Mouse (Mus musculus) embryonic facial prominence, embryonic 13.5 days (tissue): ENCODE measurements around the gene Gipc3. TPM values are rescaled to one million over a fixed set of nuclear protein-coding genes. Genes with fewer than 3 reads are reported as not detected.

Experiments used
- ATAC-seq: fragments of 200-750 bp; cut with Nextera tagmentation; 2 replicates; pipeline ENCODE4 v1.8.0; 2017; ENCODE audit warnings: low read depth; ENCODE audit not compliant: insufficient number of reproducible peaks, insufficient read depth, low FRiP score, low TSS enrichment
- H3K27ac ChIP-seq: fragments of 300-500 bp; sonication (generic); 2 replicates; pipeline ENCODE4 v1.5.1; 2015; ENCODE audit warnings: moderate library complexity, mild to moderate bottlenecking, inconsistent platforms
- H3K27me3 ChIP-seq: fragments of 300-500 bp; sonication (generic); 2 replicates; pipeline ENCODE4 v1.6.1; 2015; ENCODE audit warnings: mild to moderate bottlenecking, inconsistent platforms
- H3K36me3 ChIP-seq: fragments of 300-500 bp; sonication (generic); 2 replicates; pipeline ENCODE4 v1.6.1; 2015; ENCODE audit warnings: mild to moderate bottlenecking, inconsistent platforms
- H3K4me1 ChIP-seq: fragments of 300-500 bp; sonication (generic); 2 replicates; pipeline ENCODE4 v1.6.1; 2015; ENCODE audit warnings: inconsistent platforms
- H3K4me2 ChIP-seq: fragments of 300-500 bp; sonication (generic); 2 replicates; pipeline ENCODE4 v1.6.1; 2015; ENCODE audit warnings: moderate library complexity, mild to moderate bottlenecking, inconsistent platforms
- H3K4me3 ChIP-seq: fragments of 300-500 bp; sonication (generic); 2 replicates; pipeline ENCODE4 v1.5.1; 2015; ENCODE audit warnings: mild to moderate bottlenecking, inconsistent platforms
- H3K9ac ChIP-seq: fragments of 300-500 bp; sonication (generic); 2 replicates; pipeline ENCODE4 v1.6.1; 2015; ENCODE audit warnings: mild to moderate bottlenecking, inconsistent platforms
- H3K9me3 ChIP-seq: fragments of 300-500 bp; sonication (generic); 2 replicates; pipeline ENCODE4 v1.6.1; 2016; ENCODE audit warnings: inconsistent platforms
- WGBS: fragments of 180-500 bp; shearing (Covaris S2); methylation state at CpG from one replicate; pipeline ENCODE4 v1.1.7; 2015; ENCODE audit warnings: mixed read lengths; 5-methylcytosine and 5-hydroxymethylcytosine counted together
- polyA plus RNA-seq: library from polyadenylated mRNA; unstranded; fragments of >200 nt; fragmentation: Nextera tagmentation; extraction: Ambion mirVana; gene quantifications from 2 replicates; pipeline ENCODE4 v1.2.1, GENCODE M21; 2015

Gene Gipc3
- polyA plus RNA-seq, 1 experiment from 2014 or later, result 0.13 TPM

DNA sequence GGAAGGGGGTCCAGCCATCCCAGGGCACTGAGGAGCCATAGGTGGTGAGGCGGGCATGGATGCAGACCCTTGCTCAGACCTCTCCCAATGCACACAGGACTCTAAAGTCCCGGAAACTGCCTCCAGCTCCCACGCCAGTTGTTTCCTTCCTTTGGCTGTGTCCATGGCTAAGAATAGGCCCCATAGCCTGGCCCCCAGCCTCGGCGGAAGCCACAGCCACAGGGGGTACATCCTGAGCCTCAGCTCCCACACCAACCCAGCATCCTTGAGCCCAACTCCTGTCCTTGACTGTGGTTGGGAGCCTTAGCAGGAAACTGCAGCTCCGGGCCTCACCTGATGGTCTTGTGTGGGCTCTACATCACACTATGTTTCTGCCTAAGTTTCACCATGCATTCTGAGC, 16.2 kb downstream of the Gipc3 start:
- ATAC-seq, result no peak
- Histone ChIP-seq H3K36me3 (peaks cover 52% of the 10 kb centered on the region), H3K4me2 (no peak overlapping the region), H3K4me1 (peaks cover 35% of the 10 kb centered on the region), H3K27me3 (peaks cover 4% of the 10 kb centered on the region), H3K27ac (0 out of 2 replicates have a peak overlapping the region, but pooled peaks have one; percentile 28), H3K4me3 (no peak overlapping the region), H3K9me3 (no peaks in the 10 kb centered on the region), H3K9ac (no peak overlapping the region)
- WGBS, result 85% methylated on average over 6 of the region's 6 CpGs

DNA sequence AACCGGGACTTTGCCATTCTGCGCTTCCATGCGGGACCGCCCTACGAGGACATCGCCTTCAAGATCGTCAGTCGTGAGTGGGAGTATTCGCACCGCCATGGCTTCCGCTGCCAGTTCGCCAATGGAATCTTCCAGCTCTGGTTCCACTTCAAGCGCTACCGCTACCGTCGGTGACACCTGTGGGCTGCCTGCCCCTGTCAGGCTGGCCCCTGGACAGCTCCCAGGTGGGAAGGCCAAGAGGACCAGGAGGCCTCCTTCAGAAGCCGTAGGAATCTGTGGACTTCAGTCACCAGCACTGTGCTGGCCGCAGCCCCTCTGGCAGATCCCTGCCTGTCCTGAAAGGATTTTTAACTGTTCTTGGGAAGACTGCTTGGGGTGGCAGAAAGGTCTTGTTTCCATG, 17.3 kb downstream of the Gipc3 start:
- Histone ChIP-seq H3K9ac (no peak overlapping the region), H3K27ac (no peak overlapping the region), H3K27me3 (no peaks in the 10 kb centered on the region), H3K4me3 (no peak overlapping the region), H3K4me1 (peaks cover 38% of the 10 kb centered on the region), H3K4me2 (no peak overlapping the region), H3K36me3 (peaks cover 52% of the 10 kb centered on the region), H3K9me3 (no peaks in the 10 kb centered on the region)
- 93% methylated on average over 18 of the region's 18 CpGs for WGBS
- no peak for ATAC-seq

DNA sequence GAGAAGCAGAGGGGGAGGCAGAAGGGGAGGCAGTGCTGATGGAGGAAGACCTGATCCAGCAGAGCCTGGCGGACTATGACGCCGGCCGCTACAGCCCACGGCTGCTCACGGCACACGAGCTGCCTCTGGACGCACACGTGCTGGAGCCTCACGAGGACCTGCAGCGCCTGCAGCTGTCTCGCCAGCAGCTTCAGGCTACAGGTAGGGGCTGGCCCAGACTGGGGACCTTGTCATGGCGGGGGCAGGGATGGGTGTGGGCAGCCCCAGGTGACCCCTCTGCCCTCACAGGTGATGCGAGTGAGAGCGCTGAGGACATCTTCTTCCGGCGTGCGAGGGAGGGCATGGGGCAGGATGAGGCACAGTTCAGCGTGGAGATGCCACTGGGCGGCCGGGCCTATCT, 17.9 kb downstream of the Gipc3 start:
- peaks cover 52% of the 10 kb centered on the region for H3K36me3 ChIP-seq
- H3K9ac ChIP-seq, result no peak overlapping the region
- no peaks in the 10 kb centered on the region for H3K27me3 ChIP-seq
- no peak overlapping the region for H3K4me3 ChIP-seq
- 93% methylated on average over 21 of the region's 21 CpGs for WGBS
- no peak for ATAC-seq
- no peak overlapping the region for H3K27ac ChIP-seq
- peaks cover 33% of the 10 kb centered on the region for H3K4me1 ChIP-seq
- H3K9me3 ChIP-seq, result no peaks in the 10 kb centered on the region
- no peak overlapping the region for H3K4me2 ChIP-seq

DNA sequence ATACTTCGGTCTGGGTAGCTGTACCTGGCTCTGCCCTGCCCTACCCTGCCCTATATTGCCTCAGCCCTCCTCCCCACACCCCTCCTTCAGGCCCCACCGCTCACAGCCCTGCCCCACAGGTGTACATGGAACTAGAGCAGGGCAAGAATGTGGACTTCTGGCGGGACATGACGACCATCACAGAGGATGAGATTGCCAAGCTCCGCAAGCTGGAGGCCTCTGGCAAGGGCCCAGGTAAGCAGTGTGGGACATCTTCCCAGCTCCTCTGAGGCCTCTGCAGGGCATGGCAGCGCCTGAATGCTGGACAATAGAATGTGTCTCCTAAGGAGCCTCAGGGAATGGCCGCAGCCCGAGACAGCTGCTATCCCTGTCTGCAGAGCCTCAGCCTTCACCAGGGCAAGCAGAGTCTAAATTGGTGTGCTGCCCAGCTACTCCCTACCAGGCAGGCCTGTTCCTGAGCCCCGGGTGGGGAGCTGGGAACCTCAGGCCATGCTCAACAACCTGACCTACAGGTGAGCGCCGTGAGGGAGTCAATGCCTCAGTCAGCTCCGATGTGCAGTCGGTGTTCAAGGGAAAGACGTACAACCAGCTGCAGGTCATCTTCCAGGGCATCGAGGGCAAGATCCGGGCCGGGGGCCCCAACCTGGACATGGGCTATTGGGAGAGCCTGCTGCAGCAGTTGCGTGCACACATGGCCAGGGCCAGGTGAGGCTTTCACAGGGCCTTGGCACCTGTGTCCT, 19.1 kb downstream of the Gipc3 start:
- H3K9me3 ChIP-seq, result no peaks in the 10 kb centered on the region
- H3K27ac ChIP-seq, result no peak overlapping the region
- H3K36me3 ChIP-seq, result peaks cover 52% of the 10 kb centered on the region
- H3K4me2 ChIP-seq, result no peak overlapping the region
- ATAC-seq, result no peak
- peaks cover 29% of the 10 kb centered on the region for H3K4me1 ChIP-seq
- H3K4me3 ChIP-seq, result no peak overlapping the region
- no peak overlapping the region for H3K9ac ChIP-seq
- H3K27me3 ChIP-seq, result no peaks in the 10 kb centered on the region
- 95% methylated on average over 18 of the region's 18 CpGs for WGBS

DNA sequence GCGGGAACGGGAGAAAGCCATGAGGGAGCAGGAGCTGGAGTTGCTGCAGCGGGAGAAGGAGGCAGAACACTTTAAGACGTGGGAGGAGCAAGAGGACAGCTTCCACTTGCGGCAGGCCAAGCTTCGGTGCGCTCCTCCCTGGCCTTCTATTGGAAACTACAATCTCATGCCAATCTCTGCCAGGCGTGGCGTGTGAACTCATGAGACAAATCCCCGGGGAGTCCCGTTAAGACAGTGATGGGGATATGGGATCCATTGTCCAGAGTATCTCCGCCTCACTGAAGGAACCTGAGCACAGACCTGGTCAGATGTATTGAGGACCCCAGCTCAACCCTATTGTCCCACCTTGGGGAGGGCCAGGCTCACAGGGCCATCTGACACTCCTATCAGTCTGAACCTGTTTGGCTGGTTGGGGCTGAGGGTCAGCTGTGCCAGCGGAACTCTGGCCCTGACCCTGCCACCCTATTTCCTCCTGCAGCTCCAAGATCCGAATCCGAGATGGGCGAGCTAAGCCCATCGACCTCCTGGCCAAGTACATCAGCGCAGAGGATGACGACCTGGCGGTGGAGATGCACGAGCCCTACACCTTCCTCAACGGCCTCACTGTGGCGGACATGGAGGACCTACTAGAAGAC, 19.8 kb downstream of the Gipc3 start:
- Histone ChIP-seq H3K4me2 (no peak overlapping the region), H3K9ac (no peak overlapping the region), H3K27me3 (no peaks in the 10 kb centered on the region), H3K36me3 (peaks cover 58% of the 10 kb centered on the region), H3K27ac (no peak overlapping the region), H3K4me3 (no peak overlapping the region), H3K9me3 (no peaks in the 10 kb centered on the region), H3K4me1 (peaks cover 29% of the 10 kb centered on the region)
- WGBS, result 91% methylated on average over 23 of the region's 23 CpGs
- no peak for ATAC-seq

DNA sequence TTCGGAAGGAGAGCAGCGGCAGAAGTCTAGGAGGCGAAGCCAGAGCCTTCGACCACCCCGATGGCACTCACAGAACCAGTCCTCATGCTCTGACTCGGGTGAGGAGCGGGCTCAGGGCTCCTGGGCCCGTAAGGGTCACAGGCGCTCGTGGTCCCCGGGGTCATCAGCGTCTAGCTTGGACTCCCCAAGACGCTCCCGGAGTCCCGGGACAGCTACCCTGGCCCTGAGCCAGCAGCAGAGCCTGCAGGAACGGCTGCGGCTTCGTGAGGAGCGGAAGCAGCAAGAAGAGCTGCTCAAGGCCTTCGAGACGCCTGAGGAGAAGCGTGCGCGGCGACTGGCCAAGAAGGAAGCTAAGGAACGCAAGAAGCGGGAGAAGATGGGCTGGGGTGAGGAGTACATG, 20.6 kb downstream of the Gipc3 start:
- H3K36me3 ChIP-seq, result peaks cover 66% of the 10 kb centered on the region
- peaks cover 30% of the 10 kb centered on the region for H3K4me1 ChIP-seq
- 0 out of 2 replicates have a peak overlapping the region, but pooled peaks have one; percentile 96 for H3K4me3 ChIP-seq
- no peak overlapping the region for H3K27ac ChIP-seq
- ATAC-seq, result no peak
- H3K27me3 ChIP-seq, result no peaks in the 10 kb centered on the region
- 91% methylated on average over 27 of the region's 27 CpGs for WGBS
- H3K9ac ChIP-seq, result 0 out of 2 replicates have a peak overlapping the region, but pooled peaks have one; percentile 58
- H3K4me2 ChIP-seq, result peak overlapping the region; percentile 90
- no peaks in the 10 kb centered on the region for H3K9me3 ChIP-seq

DNA sequence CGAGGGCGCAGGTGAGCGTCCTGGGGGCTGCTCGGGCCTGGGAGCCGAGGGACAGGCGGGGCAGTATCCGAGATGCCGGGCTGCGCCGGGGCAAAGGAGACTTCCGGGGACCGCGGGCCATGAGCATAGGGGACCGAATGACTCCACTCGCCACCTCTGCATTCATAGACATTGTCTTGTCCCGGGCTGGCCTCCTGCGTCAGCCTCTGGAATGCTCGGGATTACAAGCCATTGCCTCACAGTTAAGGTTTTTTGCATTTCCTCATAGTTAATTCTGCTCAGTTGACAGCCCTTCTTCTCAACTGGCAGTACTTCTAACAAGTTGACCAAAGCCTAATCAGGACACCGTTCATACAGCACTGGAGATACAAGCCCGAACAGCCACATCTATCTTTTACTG, 21.6 kb downstream of the Gipc3 start:
- ATAC-seq, result no peak
- Histone ChIP-seq H3K27me3 (no peaks in the 10 kb centered on the region), H3K9ac (peak overlapping the region; percentile 95), H3K4me3 (peak overlapping the region; percentile 96), H3K36me3 (peaks cover 59% of the 10 kb centered on the region), H3K27ac (peak overlapping the region; percentile 93; the same call in 1 of the 2 replicates), H3K4me2 (peak overlapping the region; percentile 90), H3K4me1 (peaks cover 40% of the 10 kb centered on the region), H3K9me3 (no peaks in the 10 kb centered on the region)
- 3% methylated on average over 19 of the region's 20 CpGs for WGBS

DNA sequence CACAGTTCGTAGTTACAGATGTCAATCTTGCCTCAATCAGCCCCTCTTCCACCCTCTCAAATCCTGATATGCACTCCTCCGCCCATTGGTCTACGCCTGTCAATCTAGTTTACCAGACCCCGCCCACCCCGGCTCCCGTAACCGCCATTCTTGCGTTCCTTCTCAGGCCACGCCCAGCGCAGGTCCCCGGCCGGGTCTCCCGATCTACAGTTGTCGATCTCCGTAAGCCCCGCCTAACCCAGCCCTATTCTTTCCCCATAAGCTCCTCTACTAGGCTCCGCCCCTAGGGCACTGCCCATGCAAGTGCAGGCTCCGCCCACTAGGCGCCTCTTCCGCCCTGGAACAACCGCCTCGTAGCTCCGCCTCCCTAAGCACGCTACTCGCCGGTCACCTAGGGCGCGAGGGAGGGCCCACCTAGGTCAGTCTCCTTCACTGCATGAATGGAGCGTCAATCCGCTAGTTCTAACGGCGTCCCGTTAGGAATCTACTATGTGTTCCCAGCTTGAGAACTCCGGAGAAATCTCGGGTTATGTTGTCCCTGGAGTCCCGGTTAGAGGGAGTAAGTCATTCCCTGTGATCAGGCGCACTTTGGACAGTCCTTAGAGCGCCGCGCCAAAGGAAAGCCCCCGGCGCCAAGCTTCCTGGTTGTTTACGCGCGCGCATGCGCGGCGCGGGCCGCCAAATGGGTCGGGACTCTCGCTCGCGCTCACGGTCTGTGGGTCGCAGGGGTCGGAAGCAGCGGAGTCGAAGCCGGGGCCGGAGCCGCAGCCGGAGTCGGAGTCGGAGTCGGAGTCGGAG, 22.3 kb downstream of the Gipc3 start, which contains the start of gene Cactin:
Gene Cactin, plus strand, starts transcription at position 554 of the 798 bp plus-strand sequence.
- ATAC-seq, result peak; percentile 89
- peak within 1 kb of the TSS; percentile 90 for H3K4me2 ChIP-seq
- no peaks in the 10 kb centered on the region for H3K27me3 ChIP-seq
- peaks cover 59% of the 10 kb centered on the region for H3K36me3 ChIP-seq
- H3K9me3 ChIP-seq, result no peaks in the 10 kb centered on the region
- under 1% methylated on average over 68 of the region's 68 CpGs for WGBS
- peaks cover 47% of the 10 kb centered on the region for H3K4me1 ChIP-seq
- peak within 1 kb of the TSS; percentile 96 for H3K4me3 ChIP-seq
- peak within 1 kb of the TSS; percentile 95 for H3K9ac ChIP-seq
- peak within 1 kb of the TSS; percentile 93 for H3K27ac ChIP-seq

DNA sequence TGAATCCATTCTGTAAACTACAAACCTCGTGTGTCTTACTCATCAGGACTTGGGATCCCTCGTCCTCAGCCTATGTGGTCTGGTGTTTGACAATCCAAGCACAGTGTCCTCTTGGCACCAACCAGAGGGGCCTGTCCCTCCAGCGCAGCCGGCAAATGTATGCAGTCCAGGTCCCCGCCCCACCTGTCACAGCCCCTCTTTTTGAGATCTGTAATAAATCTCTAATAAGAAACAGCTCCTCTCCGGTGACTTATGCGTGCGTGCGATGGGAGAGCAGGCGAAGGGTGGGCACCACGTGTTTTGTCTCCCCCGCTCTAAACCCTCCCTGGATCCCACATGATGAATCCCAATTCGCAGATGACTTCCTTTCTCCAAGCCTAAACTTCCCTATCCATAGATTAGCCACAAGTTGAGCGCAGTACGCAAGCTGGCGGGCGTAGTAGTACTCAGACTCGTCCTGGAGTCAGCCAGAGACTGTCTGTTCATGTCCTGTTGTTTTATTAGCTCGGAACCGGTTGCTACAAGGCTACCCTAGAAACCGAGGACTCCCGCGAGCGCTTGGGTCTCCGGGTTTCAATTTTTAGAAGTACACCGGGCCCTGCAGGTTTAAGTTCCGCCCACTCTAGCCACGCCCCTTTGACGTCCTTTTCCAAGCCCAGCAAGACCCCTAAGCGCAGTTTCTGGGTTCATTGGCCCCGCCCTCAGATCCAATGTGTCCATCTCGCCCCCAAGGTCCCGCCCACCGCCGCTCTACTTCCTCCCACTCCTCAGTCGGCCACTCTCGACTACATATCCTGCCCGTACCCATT, 23.1 kb downstream of the Gipc3 start:
- Histone ChIP-seq H3K9ac (peak overlapping the region; percentile 69), H3K4me1 (peaks cover 47% of the 10 kb centered on the region)
- ATAC-seq, result peak; percentile 87

DNA sequence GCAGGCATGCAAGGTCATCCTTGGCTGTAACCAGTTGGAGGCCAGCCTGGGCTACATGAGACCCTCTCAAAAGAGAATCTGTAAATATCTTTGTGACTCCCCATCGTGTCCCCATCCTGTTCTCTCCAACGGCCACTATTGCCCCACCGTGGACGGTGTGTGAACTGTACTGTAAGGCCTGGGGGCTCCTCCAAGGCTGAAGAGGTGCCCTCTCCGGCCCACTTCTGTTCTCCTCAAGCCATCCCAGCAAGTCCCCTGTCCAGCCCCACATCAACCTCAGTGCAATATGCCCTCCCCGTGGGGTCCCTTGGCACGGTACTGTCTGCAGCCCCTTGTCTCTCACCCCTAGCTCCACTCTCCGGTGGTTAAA, 23.8 kb downstream of the Gipc3 start:
- Histone ChIP-seq H3K27ac (peak overlapping the region; percentile 93), H3K4me2 (peak overlapping the region; percentile 90), H3K4me1 (peaks cover 47% of the 10 kb centered on the region), H3K4me3 (peak overlapping the region; percentile 96), H3K9ac (peak overlapping the region; percentile 69), H3K27me3 (no peaks in the 10 kb centered on the region), H3K9me3 (no peaks in the 10 kb centered on the region), H3K36me3 (peaks cover 59% of the 10 kb centered on the region)
- 38% methylated on average over 8 of the region's 8 CpGs for WGBS
- no peak for ATAC-seq

More for the DNA sequence above, 23.1 kb downstream of the Gipc3 start:
- WGBS, result under 1% methylated on average over 38 of the region's 38 CpGs
- Histone ChIP-seq H3K9me3 (no peaks in the 10 kb centered on the region), H3K4me2 (peak overlapping the region; percentile 90), H3K27me3 (no peaks in the 10 kb centered on the region), H3K36me3 (peaks cover 59% of the 10 kb centered on the region), H3K4me3 (peak overlapping the region; percentile 96), H3K27ac (peak overlapping the region; percentile 93)
